Mouse (Mus musculus): ENCODE results near the gene Sppl2b. TPM values are rescaled to one million over a fixed set of nuclear protein-coding genes. Genes with fewer than 3 reads are reported as not detected.

Gene Sppl2b
- polyA plus RNA-seq (2017; shearing (Covaris generic)), result 10 to 100 TPM; 30.1 to 44.5 TPM

GRCm38 (mm10) chr10:80854913-80855748 is at the start of gene Sppl2b, which contains the start of gene Lsm7:
TSS of gene Sppl2b (plus strand) at chr10:80855275.
TSS of gene Lsm7 (minus strand) at chr10:80855209.

GRCm38 (mm10) chr10:80813366-80813765 is 41.7 kb upstream of the Sppl2b start, which contains the start of gene Jsrp1:
TSS of gene Jsrp1 (minus strand) at chr10:80813498.

GRCm38 (mm10) chr10:80826151-80827062 is 28.7 kb upstream of the Sppl2b start, which contains the start of gene Oaz1:
TSS of gene Oaz1 (plus strand) at chr10:80826656.

GRCm38 (mm10) chr10:80843931-80844547 is 11.0 kb upstream of the Sppl2b start, which contains the start of gene Lingo3:
TSS of gene Lingo3 (minus strand) at chr10:80844039.

GRCm38 (mm10) chr10:80871581-80871980 is 16.5 kb downstream of the Sppl2b start, which contains the start of gene Tmprss9:
TSS of gene Tmprss9 (plus strand) at chr10:80871848.

GRCm38 (mm10) chr10:80900318-80901247 is 45.5 kb downstream of the Sppl2b start, which contains the start of gene Timm13:
TSS of gene Timm13 (minus strand) at chr10:80900969.

GRCm38 (mm10) chr10:80917779-80918434 is 62.8 kb downstream of the Sppl2b start, which contains the start of gene Lmnb2:
TSS of gene Lmnb2 (minus strand) at chr10:80918245.

Other genes with a start within 250 kb of the Sppl2b start
- 10 to 100 TPM in 1 of 2 experiments, 1 to 10 TPM in 1; 7.1 to 12.4 TPM for gene Gm49322, start 249.3 kb upstream of the Sppl2b start, polyA plus RNA-seq (2017; shearing (Covaris generic))
- 100 to 1,000 TPM; 291 to 363 TPM for gene Csnk1g2, start 232.4 kb upstream of the Sppl2b start, polyA plus RNA-seq (2017; shearing (Covaris generic))
- gene Btbd2, start 198.2 kb upstream of the Sppl2b start, polyA plus RNA-seq (2017; shearing (Covaris generic)), result 10 to 100 TPM; 31.9 to 36.5 TPM
- 100 to 1,000 TPM; 166 to 167 TPM for gene Mknk2, start 177.2 kb upstream of the Sppl2b start, polyA plus RNA-seq (2017; shearing (Covaris generic))
- 100 to 1,000 TPM; 283 to 285 TPM for gene Mob3a, start 153.3 kb upstream of the Sppl2b start, polyA plus RNA-seq (2017; shearing (Covaris generic))
- gene Izumo4, start 153.1 kb upstream of the Sppl2b start, polyA plus RNA-seq (2017; shearing (Covaris generic)), result 100 to 1,000 TPM; 131 to 176 TPM
- gene Ap3d1, start 113.0 kb upstream of the Sppl2b start, polyA plus RNA-seq (2017; shearing (Covaris generic)), result 10 to 100 TPM; 72.7 to 75.1 TPM
- 10 to 100 TPM; 14.5 to 16.0 TPM for gene Dot1l, start 100.1 kb upstream of the Sppl2b start, polyA plus RNA-seq (2017; shearing (Covaris generic))
- gene Sf3a2, start 57.1 kb upstream of the Sppl2b start, polyA plus RNA-seq (2017; shearing (Covaris generic)), result 10 to 100 TPM; 70.1 to 83.3 TPM
- 100 to 1,000 TPM; 257 to 326 TPM for gene Plekhj1, start 56.6 kb upstream of the Sppl2b start, polyA plus RNA-seq (2017; shearing (Covaris generic))
- gene Amh, start 50.0 kb upstream of the Sppl2b start, polyA plus RNA-seq (2017; shearing (Covaris generic)), result under 1 TPM in 1 of 2 experiments, not detected in 1; 0.33 TPM
- gene Jsrp1, start 41.8 kb upstream of the Sppl2b start, polyA plus RNA-seq (2017; shearing (Covaris generic)), result 1 to 10 TPM in 1 of 2 experiments, not detected in 1; 1.4 TPM
- gene Oaz1, start 28.6 kb upstream of the Sppl2b start, polyA plus RNA-seq (2017; shearing (Covaris generic)), result 1,000 to 10,000 TPM; 1,795 to 1,959 TPM
- gene Lingo3, start 11.2 kb upstream of the Sppl2b start, polyA plus RNA-seq (2017; shearing (Covaris generic)), result under 1 TPM; 0.14 to 0.66 TPM
- 100 to 1,000 TPM; 146 to 150 TPM for gene Lsm7, start 66 bp upstream of the Sppl2b start, polyA plus RNA-seq (2017; shearing (Covaris generic))
- under 1 TPM; 0.07 to 0.61 TPM for gene Tmprss9, start 16.6 kb downstream of the Sppl2b start, polyA plus RNA-seq (2017; shearing (Covaris generic))
- 100 to 1,000 TPM; 183 to 221 TPM for gene Timm13, start 45.7 kb downstream of the Sppl2b start, polyA plus RNA-seq (2017; shearing (Covaris generic))
- 10 to 100 TPM; 17.1 to 18.9 TPM for gene Lmnb2, start 63.0 kb downstream of the Sppl2b start, polyA plus RNA-seq (2017; shearing (Covaris generic))
- gene Gadd45b, start 74.8 kb downstream of the Sppl2b start, polyA plus RNA-seq (2017; shearing (Covaris generic)), result 10 to 100 TPM; 36.4 to 91.4 TPM
- gene Gng7, start 159.7 kb downstream of the Sppl2b start, polyA plus RNA-seq (2017; shearing (Covaris generic)), result under 1 TPM in 1 of 2 experiments, not detected in 1; 0.66 TPM
- 1 to 10 TPM in 1 of 2 experiments, under 1 TPM in 1; 0.36 to 2.3 TPM for gene Diras1, start 170.4 kb downstream of the Sppl2b start, polyA plus RNA-seq (2017; shearing (Covaris generic))
- gene Slc39a3, start 182.2 kb downstream of the Sppl2b start, polyA plus RNA-seq (2017; shearing (Covaris generic)), result 10 to 100 TPM; 13.2 to 17.6 TPM
- 100 to 1,000 TPM; 101 to 111 TPM for gene Sgta, start 204.9 kb downstream of the Sppl2b start, polyA plus RNA-seq (2017; shearing (Covaris generic))
- 1 to 10 TPM; 8.4 to 9.8 TPM for gene Thop1, start 214.8 kb downstream of the Sppl2b start, polyA plus RNA-seq (2017; shearing (Covaris generic))
- 1 to 10 TPM in 1 of 2 experiments, not detected in 1; 3.7 TPM for gene Creb3l3, start 243.6 kb downstream of the Sppl2b start, polyA plus RNA-seq (2017; shearing (Covaris generic))